Mouse (Mus musculus) spleen, postnatal 4 days (tissue): Measurements from ENCODE around the gene Usp32.

Source experiments
- DNase-seq, 2 experiments: peaks; one replicate each; pipeline ENCODE4 v3.0.0; 2022; ENCODE audit warnings: low spot score in 2 of 2

Usp32 gene

DNA sequence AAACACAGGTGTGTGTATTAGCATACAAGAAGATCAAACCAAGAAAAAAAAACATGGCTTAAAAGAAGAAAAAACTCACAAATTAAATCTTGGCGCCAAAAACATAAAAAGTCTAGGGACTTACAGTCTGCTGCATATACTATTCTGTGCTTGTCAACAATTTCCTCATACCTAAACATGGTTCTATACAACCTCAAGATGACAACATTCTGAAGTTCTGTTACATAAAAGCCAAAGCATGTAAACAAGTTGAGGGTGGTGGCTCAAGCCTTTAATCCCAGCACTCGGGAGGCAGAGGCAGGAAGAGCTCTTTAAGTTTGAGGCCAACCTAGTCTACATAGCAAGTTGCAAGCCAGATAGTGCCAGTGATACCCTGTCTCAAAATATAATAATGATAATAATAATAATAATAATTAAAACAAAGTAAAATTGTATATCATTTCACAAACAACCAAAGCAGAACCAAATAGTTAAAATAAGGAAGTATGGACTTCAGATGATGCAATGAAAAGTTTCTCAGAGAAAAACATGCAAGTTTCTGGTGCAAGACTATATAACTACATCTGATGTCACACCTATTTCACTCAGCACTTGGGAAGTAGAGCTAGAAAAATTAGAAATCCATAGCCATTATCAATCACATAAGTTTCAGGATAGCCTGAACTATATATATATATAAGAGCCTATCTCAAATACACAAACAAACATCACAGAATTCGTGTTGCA is 16.5 kb downstream of the Usp32 start:
- DNase-seq: no peak

GRCm38 (mm10) chr11:85122073-85122472 is 17.9 kb downstream of the Usp32 start:
- DNase-seq: no peak

GRCm38 (mm10) chr11:85117160-85117559 is 22.8 kb downstream of the Usp32 start:
- no peak for DNase-seq

DNA sequence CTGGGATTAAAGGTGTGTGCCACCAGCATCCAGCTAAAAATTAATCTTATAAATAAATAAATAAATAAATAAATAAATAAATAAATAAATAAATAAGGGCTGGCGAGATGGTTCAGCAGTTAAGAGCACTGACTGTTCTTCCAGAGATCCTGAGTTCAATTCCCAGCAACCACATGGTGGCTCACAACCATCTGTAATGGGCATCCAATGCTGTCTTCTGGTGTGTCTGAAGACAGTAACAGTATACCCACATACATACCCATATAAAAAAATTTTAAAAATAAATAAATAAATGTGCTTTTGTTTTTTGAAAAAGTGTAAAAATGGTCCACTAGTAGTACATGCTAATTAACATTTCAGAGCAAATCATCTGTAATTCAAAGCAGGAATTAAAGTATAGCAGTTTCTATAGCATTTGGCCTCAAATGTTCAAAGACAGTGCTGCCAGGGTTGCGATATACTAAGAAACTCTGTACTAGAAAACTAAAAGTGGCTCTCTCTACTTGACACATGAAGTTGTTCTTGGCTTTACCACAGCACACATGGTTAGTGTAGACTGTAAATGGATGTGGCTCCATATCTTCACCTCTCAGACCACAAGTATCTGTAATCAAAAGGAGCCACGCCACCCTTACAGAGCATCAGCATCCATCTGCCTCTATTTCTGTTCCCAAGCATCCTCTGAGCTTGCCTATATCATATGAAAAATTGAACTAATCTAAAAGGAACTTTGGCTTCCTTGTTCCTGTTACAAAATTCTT is 23.7 kb downstream of the Usp32 start:
- peak; percentile 56 to 60 for DNase-seq

- no peak for DNase-seq
These were observed 30.0 kb downstream of the Usp32 start for GRCm38 (mm10) chr11:85109957-85110356.

- peak in 1 of 2 experiments; percentile 51 for DNase-seq
These were observed 32.7 kb downstream of the Usp32 start for GRCm38 (mm10) chr11:85107217-85107616.

- DNase-seq: no peak
These were observed 34.1 kb downstream of the Usp32 start for GRCm38 (mm10) chr11:85105836-85106235.

GRCm38 (mm10) chr11:85103763-85104162 is 36.2 kb downstream of the Usp32 start:
- DNase-seq: no peak

DNA sequence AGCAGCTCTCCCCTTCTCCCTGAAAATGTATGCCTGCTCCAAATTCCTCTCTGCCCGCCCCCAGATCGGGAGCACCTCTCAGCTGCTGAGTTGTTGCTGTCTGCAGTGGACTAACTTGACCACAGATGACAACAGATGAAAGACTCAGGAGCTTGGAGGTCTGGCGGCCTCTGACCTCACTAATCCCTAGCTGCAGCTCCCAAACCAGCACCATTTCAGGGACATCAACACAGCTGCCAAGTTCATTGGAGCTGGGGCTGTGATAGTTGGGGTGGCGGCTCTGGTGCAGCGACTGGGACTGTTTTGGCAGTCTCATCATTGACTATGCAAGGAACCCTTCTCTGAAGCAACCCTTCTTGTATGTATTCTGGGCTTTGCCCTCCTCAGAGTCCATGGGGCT is 44.8 kb downstream of the Usp32 start:
- peak in 1 of 2 experiments; percentile 58 for DNase-seq

GRCm38 (mm10) chr11:85086253-85086652 is 53.7 kb downstream of the Usp32 start:
- no peak for DNase-seq

- DNase-seq: peak in 1 of 2 experiments; percentile 46
These were observed 72.1 kb downstream of the Usp32 start for GRCm38 (mm10) chr11:85067871-85068270.

- DNase-seq: no peak
These were observed 81.4 kb downstream of the Usp32 start for GRCm38 (mm10) chr11:85058562-85058961.

- no peak for DNase-seq
These were observed 82.4 kb downstream of the Usp32 start for GRCm38 (mm10) chr11:85057544-85057943.

GRCm38 (mm10) chr11:85056901-85057300 is 83.1 kb downstream of the Usp32 start:
- no peak for DNase-seq

GRCm38 (mm10) chr11:85055561-85055960 is 84.4 kb downstream of the Usp32 start:
- no peak for DNase-seq

GRCm38 (mm10) chr11:85039256-85039655 is 100.7 kb downstream of the Usp32 start:
- DNase-seq: no peak

DNA sequence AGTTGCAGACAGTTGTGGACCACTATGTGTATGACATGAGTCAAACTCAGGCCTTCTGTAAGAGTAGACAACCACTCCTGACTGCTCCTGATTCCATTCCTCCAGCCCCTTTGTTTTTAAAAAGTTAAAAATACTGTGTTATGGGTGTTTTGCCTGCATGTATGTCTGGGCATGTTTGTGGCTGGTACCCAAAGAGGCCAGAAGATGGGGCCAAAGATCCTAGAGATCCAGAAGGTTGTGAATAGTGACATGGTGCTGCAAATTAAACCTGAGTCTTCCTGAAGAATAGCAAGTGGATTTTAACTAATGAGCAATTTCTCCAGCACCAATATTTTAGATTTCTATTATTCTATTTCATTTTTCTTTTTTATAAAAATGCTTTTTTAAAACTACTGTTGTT is 126.8 kb downstream of the Usp32 start:
- no peak for DNase-seq

- peak in 1 of 2 experiments; percentile 13 for DNase-seq
These were observed 136.4 kb downstream of the Usp32 start for GRCm38 (mm10) chr11:85003566-85003965.

DNA sequence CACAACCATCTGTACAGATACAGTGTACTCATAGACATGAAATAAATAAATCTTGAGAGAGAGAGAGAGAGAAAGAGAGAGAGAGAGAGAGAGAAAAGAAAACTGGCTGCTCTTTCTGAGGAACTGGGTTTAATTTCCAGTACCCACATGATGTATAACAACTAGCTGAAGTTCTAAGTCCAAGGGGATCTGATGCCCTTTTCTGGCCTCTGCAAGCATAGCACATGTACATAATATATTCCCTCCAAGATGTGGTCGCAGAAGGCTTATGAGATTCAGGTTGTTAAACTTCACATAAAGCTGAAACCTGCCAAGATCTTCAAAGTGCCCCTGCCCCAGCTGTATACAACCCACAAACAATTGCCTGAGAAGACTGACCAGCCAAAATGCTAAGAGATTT is 144.7 kb downstream of the Usp32 start:
- DNase-seq: no peak

DNA sequence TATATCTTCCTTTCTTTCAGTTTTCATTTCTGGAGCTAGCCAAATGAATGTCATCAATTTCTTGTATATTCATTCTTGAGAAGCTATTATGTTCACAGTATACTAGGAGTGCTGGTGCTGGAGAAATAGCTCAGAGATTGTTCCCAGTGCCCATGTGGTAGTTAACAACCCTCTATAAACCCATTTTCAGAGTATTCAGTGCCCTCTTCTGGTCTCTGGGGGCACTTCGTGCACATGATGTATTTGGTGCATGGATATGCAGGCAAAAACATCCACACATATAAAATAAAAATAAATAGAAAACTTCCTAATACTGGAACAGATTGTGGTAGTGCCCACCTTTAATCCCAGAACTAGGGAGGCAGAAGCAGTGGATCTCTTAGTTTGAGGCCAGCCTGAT is 147.0 kb downstream of the Usp32 start:
- no peak for DNase-seq

DNA sequence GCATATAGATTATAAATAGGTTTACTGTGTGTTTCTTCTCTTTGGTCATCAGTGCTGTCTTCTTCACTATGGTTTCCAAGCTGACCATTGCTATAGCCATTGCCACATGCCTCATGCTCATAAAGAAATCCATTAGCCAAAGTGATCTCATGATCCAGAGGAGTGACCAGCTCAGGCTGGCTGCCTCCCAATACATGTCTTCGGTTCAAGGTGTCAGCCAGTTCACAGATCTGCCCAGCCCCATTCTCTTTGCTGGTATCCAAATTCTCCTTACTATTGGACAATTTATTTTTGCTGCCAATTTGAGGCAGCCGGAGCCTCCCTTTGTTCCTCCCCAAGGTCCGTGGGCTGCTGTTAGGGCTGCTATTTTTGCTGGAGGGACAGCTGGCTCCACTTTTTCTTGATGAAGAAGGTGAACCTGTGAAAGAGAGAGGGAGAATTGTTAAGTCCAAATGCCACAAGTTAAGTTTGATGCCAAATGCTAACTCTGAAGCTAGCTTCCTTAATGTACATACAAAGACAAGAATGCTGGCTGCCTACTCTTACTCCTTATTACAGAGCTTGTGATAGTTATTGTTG is 151.5 kb downstream of the Usp32 start:
- DNase-seq: peak in 1 of 2 experiments; percentile 40

- peak in 1 of 2 experiments; percentile 57 for DNase-seq
These were observed 154.5 kb downstream of the Usp32 start for GRCm38 (mm10) chr11:84985421-84985820.

DNA sequence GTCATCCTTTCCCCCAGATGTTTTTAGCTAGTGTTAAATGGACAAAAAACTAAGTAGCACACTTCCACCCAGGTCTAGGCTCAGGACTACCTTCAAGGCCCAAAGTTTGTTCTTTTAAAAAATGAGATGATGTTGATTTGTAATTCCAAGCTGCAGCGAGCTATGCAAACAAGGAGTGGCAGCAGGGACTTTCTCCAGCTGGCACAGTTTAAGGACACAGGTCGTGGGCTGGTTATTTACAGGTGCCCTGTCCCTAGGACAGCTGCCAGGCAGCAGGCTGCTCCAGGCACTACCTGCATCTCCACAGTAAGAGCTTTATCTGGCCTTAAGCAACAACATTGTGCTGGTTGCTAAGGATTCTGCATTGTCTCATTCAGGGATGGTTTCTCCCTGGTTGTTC is 159.3 kb downstream of the Usp32 start:
- DNase-seq: peak in 1 of 2 experiments; percentile 56
